In genomic region chr17:32383661-32384060, GRCm38 (mm10) we compare ENCODE assay signal across 22 mouse cellular contexts. TPM values are rescaled to one million over a fixed set of nuclear protein-coding genes. Genes with fewer than 3 reads are reported as not detected.
DNase-seq lines count a peak whose midpoint lies in the region; ATAC-seq and TF ChIP-seq lines count a peak whose summit lies in the region.
"Had no signal": no experiment of that assay in that cellular context is flagged by ENCODE, and none has a peak within 500 bp of the region (broad histone marks: within the 10 kb centered on the region; RNA-seq: fewer than 3 reads in every experiment).

No protein-coding gene starts in this region.

- no peak for TF ChIP-seq EP300 in liver, postnatal 0 days (IDR thresholded peaks at IDR 0.05; ENCODE audit: low read depth)

- no peak overlapping the region for H3K9ac ChIP-seq in forebrain, embryonic 11.5 days (ENCODE audit: low read length)
- H3K9ac ChIP-seq in liver, postnatal 0 days (replicated peaks) = no peak overlapping the region
- H3K9ac ChIP-seq in liver, embryonic 12.5 days = no peak overlapping the region
- H3K9ac ChIP-seq in heart, embryonic 13.5 days = peak overlapping the region; percentile 37; the same call in 1 of the 2 replicates
- H3K9ac ChIP-seq: forebrain, embryonic 13.5 days; hindbrain, embryonic 14.5 days; limb, embryonic 12.5 days; neural tube, embryonic 13.5 days had no signal

- TF ChIP-seq CTCF in liver, postnatal 0 days (IDR thresholded peaks at IDR 0.05; ENCODE audit: low read depth) = no peak
- TF ChIP-seq CTCF in thymus, adult 2 months (IDR thresholded peaks at IDR 0.05; ENCODE audit: borderline replicate concordance, control insufficient read depth, extremely low read depth, insufficient read depth, low read length, poor library complexity) = no peak

- intact Hi-C loops in heart, postnatal 25 days (cut with DNase I) = no loop called here

- H3K27me3 ChIP-seq in forebrain, embryonic 11.5 days (ENCODE audit: control insufficient read depth, insufficient read depth, low read length) = no peaks in the 10 kb centered on the region
- H3K27me3 ChIP-seq in forebrain, embryonic 10.5 days (ENCODE audit: poor library complexity, severe bottlenecking) = peaks cover 10% of the 10 kb centered on the region; the same call in 1 of the 2 replicates
- no peaks in the 10 kb centered on the region for H3K27me3 ChIP-seq in liver, postnatal 0 days (ENCODE audit: insufficient read depth, low read length)
- no peaks in the 10 kb centered on the region for H3K27me3 ChIP-seq in liver, embryonic 12.5 days (replicated peaks)
- no peaks in the 10 kb centered on the region for H3K27me3 ChIP-seq in heart, embryonic 13.5 days (replicated peaks)
- H3K27me3 ChIP-seq in thymus, adult 2 months (ENCODE audit: control insufficient read depth, insufficient read depth, low read length) = no peaks in the 10 kb centered on the region
- H3K27me3 ChIP-seq: forebrain, embryonic 13.5 days; limb, embryonic 12.5 days; neural tube, embryonic 13.5 days had no signal

- no peak for TF ChIP-seq POLR2A in thymus, adult 2 months (IDR thresholded peaks at IDR 0.05; ENCODE audit: control insufficient read depth, extremely low read depth, insufficient read depth, low read length, poor library complexity)

- H3K4me3 ChIP-seq in forebrain, embryonic 11.5 days (ENCODE audit: low read depth, low read length) = no peak overlapping the region
- no peak overlapping the region for H3K4me3 ChIP-seq in forebrain, embryonic 10.5 days
- H3K4me3 ChIP-seq in liver, postnatal 0 days (ENCODE audit: low read depth, low read length) = no peak overlapping the region
- H3K4me3 ChIP-seq in liver, embryonic 12.5 days = no peak overlapping the region
- H3K4me3 ChIP-seq in heart, embryonic 13.5 days = no peak overlapping the region
- H3K4me3 ChIP-seq in thymus, adult 2 months (ENCODE audit: control insufficient read depth, insufficient read depth, low read length) = no peak overlapping the region
- H3K4me3 ChIP-seq: forebrain, embryonic 13.5 days; limb, embryonic 12.5 days; midbrain, embryonic 10.5 days; neural tube, embryonic 13.5 days had no signal

- H3K4me2 ChIP-seq in forebrain, embryonic 11.5 days (ENCODE audit: low read depth, low read length, severe bottlenecking) = no peak overlapping the region
- no peak overlapping the region for H3K4me2 ChIP-seq in liver, postnatal 0 days (ENCODE audit: low read depth, low read length)
- H3K4me2 ChIP-seq in liver, embryonic 12.5 days = no peak overlapping the region
- H3K4me2 ChIP-seq in heart, embryonic 13.5 days = peak overlapping the region; percentile 16
- H3K4me2 ChIP-seq: forebrain, embryonic 13.5 days; hindbrain, embryonic 14.5 days; limb, embryonic 12.5 days; neural tube, embryonic 13.5 days had no signal

- peak; percentile 48 for DNase-seq in forebrain, embryonic 11.5 days (ENCODE audit: low spot score)
- DNase-seq in forebrain, embryonic 10.5 days (ENCODE audit: extremely low spot score, low spot score) = no peak
- peak; percentile 7 for DNase-seq in liver, postnatal 0 days
- DNase-seq in heart, postnatal 25 days (ENCODE audit: low spot score) = peak; percentile 14
- DNase-seq in thymus, adult 2 months = no peak
- no peak for DNase-seq in kidney, postnatal 4 days
- DNase-seq: cerebellum, adult 18-20 months; kidney, postnatal 10 days; lung, postnatal 36 days; right cerebral cortex, postnatal 14 days had no signal

- no peak for ATAC-seq in forebrain, embryonic 11.5 days (replicated peaks; ENCODE audit: low FRiP score)
- no peak for ATAC-seq in liver, postnatal 0 days
- no peak for ATAC-seq in liver, embryonic 12.5 days
- ATAC-seq in heart, embryonic 13.5 days (ENCODE audit: extremely low read depth, insufficient number of reproducible peaks, low FRiP score, low TSS enrichment) = no peak
- ATAC-seq: forebrain, embryonic 13.5 days; intestine, postnatal 0 days had no signal

- WGBS in forebrain, embryonic 11.5 days = 89% methylated on average over 5 of the region's 5 CpGs
- WGBS in forebrain, embryonic 10.5 days = 85% methylated on average over 5 of the region's 5 CpGs
- 72% methylated on average over 5 of the region's 5 CpGs for WGBS in liver, postnatal 0 days (ENCODE audit: insufficient replicate concordance)
- 74% methylated on average over 5 of the region's 5 CpGs for WGBS in liver, embryonic 12.5 days (ENCODE audit: insufficient replicate concordance)
- WGBS in heart, embryonic 13.5 days = 63% methylated on average over 5 of the region's 5 CpGs
- 95% methylated on average over 5 of the region's 5 CpGs for WGBS in thymus, adult 2 months

- peaks cover 2% of the 10 kb centered on the region; the same call in 1 of the 2 replicates for H3K4me1 ChIP-seq in forebrain, embryonic 11.5 days (replicated peaks; ENCODE audit: control insufficient read depth, insufficient read depth, low read length)
- peaks cover 20% of the 10 kb centered on the region for H3K4me1 ChIP-seq in forebrain, embryonic 10.5 days
- peaks cover 7% of the 10 kb centered on the region; the same call in 1 of the 2 replicates for H3K4me1 ChIP-seq in liver, postnatal 0 days (ENCODE audit: insufficient read depth)
- peaks cover 20% of the 10 kb centered on the region for H3K4me1 ChIP-seq in liver, embryonic 12.5 days
- peaks cover 33% of the 10 kb centered on the region for H3K4me1 ChIP-seq in heart, embryonic 13.5 days
- peaks cover 11% of the 10 kb centered on the region for H3K4me1 ChIP-seq in thymus, adult 2 months (replicated peaks; ENCODE audit: control insufficient read depth, insufficient read depth, low read length)

- no peaks in the 10 kb centered on the region for H3K9me3 ChIP-seq in forebrain, embryonic 11.5 days (ENCODE audit: control insufficient read depth, low read length)
- no peaks in the 10 kb centered on the region for H3K9me3 ChIP-seq in forebrain, embryonic 10.5 days
- no peaks in the 10 kb centered on the region for H3K9me3 ChIP-seq in liver, postnatal 0 days (ENCODE audit: low read length)
- H3K9me3 ChIP-seq in liver, embryonic 12.5 days (replicated peaks) = no peaks in the 10 kb centered on the region
- no peaks in the 10 kb centered on the region for H3K9me3 ChIP-seq in heart, embryonic 13.5 days
- H3K9me3 ChIP-seq: forebrain, embryonic 13.5 days; limb, embryonic 12.5 days; midbrain, embryonic 10.5 days; neural tube, embryonic 13.5 days had no signal

- H3K27ac ChIP-seq in forebrain, embryonic 11.5 days (ENCODE audit: low read depth, low read length) = no peak overlapping the region
- H3K27ac ChIP-seq in forebrain, embryonic 10.5 days = no peak overlapping the region
- no peak overlapping the region for H3K27ac ChIP-seq in liver, postnatal 0 days (ENCODE audit: low read depth)
- H3K27ac ChIP-seq in liver, embryonic 12.5 days = no peak overlapping the region
- peak overlapping the region; percentile 58; the same call in 1 of the 2 replicates for H3K27ac ChIP-seq in heart, embryonic 13.5 days (replicated peaks)
- H3K27ac ChIP-seq in thymus, adult 2 months (ENCODE audit: control insufficient read depth, insufficient read depth, low read length) = no peak overlapping the region
- H3K27ac ChIP-seq: forebrain, embryonic 13.5 days; hindbrain, embryonic 14.5 days; limb, embryonic 12.5 days; midbrain, embryonic 10.5 days; neural tube, embryonic 13.5 days; stomach, postnatal 0 days had no signal

- no peaks in the 10 kb centered on the region; the same call in 1 of the 2 replicates for H3K36me3 ChIP-seq in forebrain, embryonic 11.5 days (ENCODE audit: control insufficient read depth, insufficient read depth, low read length)
- H3K36me3 ChIP-seq in forebrain, embryonic 10.5 days (replicated peaks) = peaks cover 37% of the 10 kb centered on the region
- H3K36me3 ChIP-seq in liver, postnatal 0 days (replicated peaks; ENCODE audit: insufficient read depth, low read length) = no peaks in the 10 kb centered on the region
- H3K36me3 ChIP-seq in liver, embryonic 12.5 days = peaks cover 14% of the 10 kb centered on the region; the same call in 1 of the 2 replicates
- peaks cover 33% of the 10 kb centered on the region for H3K36me3 ChIP-seq in heart, embryonic 13.5 days
- H3K36me3 ChIP-seq in thymus, adult 2 months (ENCODE audit: control insufficient read depth, insufficient read depth, low read length) = no peaks in the 10 kb centered on the region

RNA-seq across cellular contexts. Expression of gene Wiz, which starts 5.6 kb away (rescaled TPM):
- 55.2 and 56.2 TPM in 2 replicates for polyA plus RNA-seq in forebrain, embryonic 11.5 days (2014; fragmentation: Nextera tagmentation; extraction: Ambion mirVana)
- polyA plus RNA-seq in forebrain, embryonic 10.5 days (2016; fragmentation: Nextera tagmentation; extraction: Ambion mirVana) = 24.9 and 25.9 TPM in 2 replicates
- 2.7 and 3.2 TPM in 2 replicates for polyA plus RNA-seq in liver, postnatal 0 days (2015; fragmentation: Nextera tagmentation; extraction: Ambion mirVana)
- polyA plus RNA-seq in liver, embryonic 12.5 days (2016; fragmentation: Nextera tagmentation; extraction: Ambion mirVana) = 13.3 and 14.8 TPM in 2 replicates
- 10.9 and 12.4 TPM in 2 replicates for polyA plus RNA-seq in heart, embryonic 13.5 days (2015; fragmentation: Nextera tagmentation; extraction: Ambion mirVana)
- total RNA-seq in heart, postnatal 25 days (2021) = 10 to 100 TPM; 18.1 to 20.2 TPM
- polyA plus RNA-seq in thymus, adult 2 months (2012; rRNA removed) = 57.1 and 71.0 TPM in 2 replicates

RNA-seq across cellular contexts. Expression of gene Rasal3, which starts 19.7 kb away (rescaled TPM):
- polyA plus RNA-seq in forebrain, embryonic 11.5 days (2014; fragmentation: Nextera tagmentation; extraction: Ambion mirVana) = 0.21 and 0.47 TPM in 2 replicates
- polyA plus RNA-seq in forebrain, embryonic 10.5 days (2016; fragmentation: Nextera tagmentation; extraction: Ambion mirVana) = 0.50 and 0.52 TPM in 2 replicates
- polyA plus RNA-seq in liver, postnatal 0 days (2015; fragmentation: Nextera tagmentation; extraction: Ambion mirVana) = 2.9 and 3.1 TPM in 2 replicates
- 7.2 and 8.1 TPM in 2 replicates for polyA plus RNA-seq in liver, embryonic 12.5 days (2016; fragmentation: Nextera tagmentation; extraction: Ambion mirVana)
- 0.49 and 1.1 TPM in 2 replicates for polyA plus RNA-seq in heart, embryonic 13.5 days (2015; fragmentation: Nextera tagmentation; extraction: Ambion mirVana)
- total RNA-seq in heart, postnatal 25 days (2021) = 1 to 10 TPM in 1 of 2 experiments, under 1 TPM in 1; 0.91 to 1.3 TPM
- 541 and 555 TPM in 2 replicates for polyA plus RNA-seq in thymus, adult 2 months (2012; rRNA removed)

RNA-seq across cellular contexts. Expression of gene Akap8l, which starts 33.3 kb away (rescaled TPM):
- polyA plus RNA-seq in forebrain, embryonic 11.5 days (2014; fragmentation: Nextera tagmentation; extraction: Ambion mirVana) = 81.4 and 82.2 TPM in 2 replicates
- 79.0 and 79.9 TPM in 2 replicates for polyA plus RNA-seq in forebrain, embryonic 10.5 days (2016; fragmentation: Nextera tagmentation; extraction: Ambion mirVana)
- polyA plus RNA-seq in liver, postnatal 0 days (2015; fragmentation: Nextera tagmentation; extraction: Ambion mirVana) = 21.5 and 23.8 TPM in 2 replicates
- polyA plus RNA-seq in liver, embryonic 12.5 days (2016; fragmentation: Nextera tagmentation; extraction: Ambion mirVana) = 49.7 and 50.1 TPM in 2 replicates
- 83.9 and 84.3 TPM in 2 replicates for polyA plus RNA-seq in heart, embryonic 13.5 days (2015; fragmentation: Nextera tagmentation; extraction: Ambion mirVana)
- total RNA-seq in heart, postnatal 25 days (2021) = 10 to 100 TPM; 43.0 to 46.3 TPM
- 191 and 196 TPM in 2 replicates for polyA plus RNA-seq in thymus, adult 2 months (2012; rRNA removed)

RNA-seq across cellular contexts. Expression of gene Pglyrp2, which starts 40.3 kb away (rescaled TPM):
- 0.11 TPM in 1 of 2 replicates, not detected in the other for polyA plus RNA-seq in forebrain, embryonic 11.5 days (2014; fragmentation: Nextera tagmentation; extraction: Ambion mirVana)
- polyA plus RNA-seq in forebrain, embryonic 10.5 days (2016; fragmentation: Nextera tagmentation; extraction: Ambion mirVana) = 0.07 TPM in 1 of 2 replicates, not detected in the other
- 48.4 and 53.7 TPM in 2 replicates for polyA plus RNA-seq in liver, postnatal 0 days (2015; fragmentation: Nextera tagmentation; extraction: Ambion mirVana)
- 1.6 and 1.8 TPM in 2 replicates for polyA plus RNA-seq in liver, embryonic 12.5 days (2016; fragmentation: Nextera tagmentation; extraction: Ambion mirVana)
- 0.09 and 0.16 TPM in 2 replicates for polyA plus RNA-seq in heart, embryonic 13.5 days (2015; fragmentation: Nextera tagmentation; extraction: Ambion mirVana)
- under 1 TPM; 0.16 to 0.20 TPM for total RNA-seq in heart, postnatal 25 days (2021)
- 202 and 206 TPM in 2 replicates for polyA plus RNA-seq in thymus, adult 2 months (2012; rRNA removed)
- total RNA-seq: ES-E14; layer of hippocampus, adult 8-10 months; left cerebral cortex, adult 18-20 months had no signal
- polyA plus RNA-seq: forebrain, embryonic 13.5 days; hindbrain, embryonic 14.5 days; limb, embryonic 12.5 days; midbrain, embryonic 10.5 days; neural tube, embryonic 13.5 days had no signal

Comparison
In these comparisons a context has a peak if more than half of its experiments do, and no peak if none do; other contexts are left out.
1. DNase-seq: peak in forebrain, embryonic 11.5 days (single experiment), liver, postnatal 0 days (single experiment) and heart, postnatal 25 days (single experiment); none in forebrain, embryonic 10.5 days (single experiment), thymus, adult 2 months (single experiment) and kidney, postnatal 4 days (0 of 2).
2. RNA of gene Rasal3, which starts 19.7 kb away (polyA plus RNA-seq): 541 to 555 TPM in thymus, adult 2 months; 7.2 to 8.1 TPM in liver, embryonic 12.5 days, 2.9 to 3.1 TPM in liver, postnatal 0 days, 0.50 to 0.52 TPM in forebrain, embryonic 10.5 days, 0.49 to 1.1 TPM in heart, embryonic 13.5 days and 0.21 to 0.47 TPM in forebrain, embryonic 11.5 days; every median in the first group is over 10 times any median in the second.